Mouse (Mus musculus) hindbrain, postnatal 0 days (tissue): ENCODE results near the gene Galnt11. TPM values are rescaled to one million over a fixed set of nuclear protein-coding genes. Genes with fewer than 3 reads are reported as not detected.
"Not testable (repeated sequence)": the region's sequence is repeated elsewhere in the genome, so short reads cannot be mapped to it uniquely, and the experiment has no call there.

Source experiments
- ATAC-seq: fragments of 200-750 bp; cut with Nextera tagmentation; 2 replicates; pipeline ENCODE4 v1.8.0; 2017; ENCODE audit warnings: mild to moderate bottlenecking, moderate TSS enrichment, moderate library complexity
- DNase-seq: peaks from one replicate; pipeline ENCODE4 v3.0.0-alpha.2; 2015; ENCODE audit warnings: low spot score
- H3K27ac ChIP-seq: fragments of 300-500 bp; sonication (generic); 2 replicates; pipeline ENCODE4 v1.5.1; 2014; ENCODE audit warnings: mild to moderate bottlenecking
- H3K27me3 ChIP-seq: fragments of 300-500 bp; sonication (generic); 2 replicates; pipeline ENCODE4 v1.6.1; 2014; ENCODE audit warnings: low read length, mixed read lengths; ENCODE audit not compliant: insufficient read depth
- H3K36me3 ChIP-seq: fragments of 300-500 bp; sonication (generic); 2 replicates; pipeline ENCODE4 v1.6.1; 2014; ENCODE audit warnings: low read length, mixed read lengths; ENCODE audit not compliant: insufficient read depth
- H3K4me1 ChIP-seq: fragments of 300-500 bp; sonication (generic); 2 replicates; pipeline ENCODE4 v1.6.1; 2014; ENCODE audit warnings: antibody characterized with exemption, low read length, mixed read lengths; ENCODE audit not compliant: insufficient read depth
- H3K4me2 ChIP-seq: fragments of 300-500 bp; sonication (generic); 2 replicates; pipeline ENCODE4 v1.6.1; 2014; ENCODE audit warnings: low read depth, mild to moderate bottlenecking, low read length, moderate library complexity, mixed read lengths
- H3K4me3 ChIP-seq: fragments of 300-500 bp; sonication (generic); 2 replicates; pipeline ENCODE4 v1.5.1; 2014; ENCODE audit warnings: low read length
- H3K9ac ChIP-seq: fragments of 300-500 bp; sonication (generic); replicated peaks from 2 replicates; pipeline ENCODE4 v1.6.1; 2014; ENCODE audit warnings: mild to moderate bottlenecking, low read length, moderate library complexity, mixed read lengths
- H3K9me3 ChIP-seq: fragments of 300-500 bp; sonication (generic); 2 replicates; pipeline ENCODE4 v1.6.1; 2016; ENCODE audit warnings: low read length, mixed read lengths
- CTCF ChIP-seq: IDR thresholded peaks from 2 replicates; pipeline ENCODE4 v1.5.1; 2016; ENCODE audit warnings: antibody characterized with exemption, control low read depth, low read depth
- WGBS: fragments of 180-500 bp; shearing (Covaris S2); extraction: QIAGEN DNeasy Blood & Tissue Kit; methylation state at CpG from one replicate; pipeline ENCODE4 v1.1.7; 2014; 5-methylcytosine and 5-hydroxymethylcytosine counted together
- polyA plus RNA-seq: library from polyadenylated mRNA; unstranded; fragments of >200 nt; fragmentation: Nextera tagmentation; extraction: Ambion mirVana; gene quantifications from 2 replicates; pipeline ENCODE4 v1.2.1, GENCODE M21; 2015
- total RNA-seq: library from RNA; depleted of rRNA; stranded (reverse); fragments of >200 nt; gene quantifications from 2 replicates; pipeline ENCODE4 v1.2.3, GENCODE M21; 2014; rRNA removed

Galnt11 gene
- 56.7 and 58.9 TPM in 2 replicates for total RNA-seq
- 56.8 and 60.8 TPM in 2 replicates for polyA plus RNA-seq

DNA sequence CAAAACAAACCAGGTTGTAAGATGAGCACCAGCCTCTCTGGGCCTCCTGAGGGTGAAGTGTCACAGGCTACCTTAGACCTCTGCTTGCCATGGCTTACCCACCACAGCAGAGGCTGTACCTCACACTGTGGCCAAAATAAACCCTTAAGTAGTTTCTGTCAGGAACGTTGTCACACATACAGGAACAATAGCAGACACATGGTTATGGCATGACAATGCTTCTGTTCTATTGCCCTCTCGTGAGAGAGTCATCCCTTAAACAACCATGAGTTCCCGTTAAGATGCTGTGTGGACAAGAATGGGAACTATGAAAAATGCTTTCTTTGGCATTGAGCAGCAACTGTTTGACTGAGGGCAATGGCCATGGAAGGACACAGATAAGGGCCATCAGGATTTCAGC, at the start of gene Galnt11:
Galnt11 (plus strand) TSS at position 301 of the 400 bp plus-strand sequence.
- DNase-seq: no peak
- H3K9me3 ChIP-seq: no peaks in the 10 kb centered on the region
- no peaks in the 10 kb centered on the region for H3K27me3 ChIP-seq
- TF ChIP-seq CTCF: no peak
- H3K27ac ChIP-seq: peak within 1 kb of the TSS; percentile 85
- ATAC-seq: no peak
- WGBS: 82% methylated on average over 3 of the region's 3 CpGs
- peak within 1 kb of the TSS; percentile 75 for H3K4me2 ChIP-seq
- peak within 1 kb of the TSS; percentile 66 for H3K9ac ChIP-seq
- peak within 1 kb of the TSS; percentile 47 for H3K4me3 ChIP-seq
- peaks cover 8% of the 10 kb centered on the region; the same call in 1 of the 2 replicates for H3K4me1 ChIP-seq
- H3K36me3 ChIP-seq: no peaks in the 10 kb centered on the region

DNA sequence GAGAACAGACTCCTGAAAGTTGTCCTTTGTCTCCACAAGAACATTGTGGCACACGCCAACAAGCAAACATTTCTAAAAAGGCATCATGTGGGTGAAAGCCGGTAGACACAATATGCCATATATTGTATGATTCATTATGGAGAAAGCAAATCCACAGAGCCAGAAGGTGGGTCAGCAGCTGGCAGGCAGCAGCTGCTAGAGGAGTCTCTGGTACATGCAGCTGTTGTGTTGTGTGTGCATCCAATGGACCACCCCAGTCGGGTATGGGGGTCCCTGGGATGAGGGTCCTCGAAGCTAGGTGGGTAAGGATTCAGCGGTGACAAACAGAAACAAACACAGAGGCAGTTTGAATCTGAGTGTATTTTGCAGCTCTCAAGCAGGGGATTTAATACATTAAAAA, 43.8 kb upstream of the Galnt11 start:
- H3K27me3 ChIP-seq, H3K9ac ChIP-seq: not testable (repeated sequence)

DNA sequence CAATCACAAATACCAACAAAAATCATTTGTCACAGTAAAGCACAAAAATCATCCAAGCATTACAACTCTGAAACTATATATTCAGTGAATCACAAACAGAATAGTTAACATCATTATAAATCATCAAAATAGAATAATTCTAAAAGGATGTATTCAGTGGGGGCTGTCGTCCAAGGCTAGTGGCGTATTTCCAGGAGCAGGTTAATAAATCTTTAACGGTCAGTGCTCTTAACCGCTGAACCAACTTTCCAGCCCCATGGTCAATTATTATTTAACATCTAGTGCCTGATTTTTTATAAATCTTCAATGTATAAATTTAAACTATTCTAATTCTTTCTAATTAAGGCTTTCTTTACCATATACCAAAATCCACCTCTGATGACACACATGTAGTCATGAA, 43.2 kb upstream of the Galnt11 start:
- H3K9ac ChIP-seq, H3K4me2 ChIP-seq, H3K9me3 ChIP-seq, DNase-seq, H3K4me3 ChIP-seq, H3K27me3 ChIP-seq, H3K4me1 ChIP-seq, H3K27ac ChIP-seq, ATAC-seq, H3K36me3 ChIP-seq: not testable (repeated sequence)
- WGBS: 82% methylated on average over 4 of the region's 4 CpGs

More for the DNA sequence above, 43.8 kb upstream of the Galnt11 start:
- H3K27ac ChIP-seq, H3K4me3 ChIP-seq, H3K36me3 ChIP-seq, H3K9me3 ChIP-seq, H3K4me1 ChIP-seq, H3K4me2 ChIP-seq, ATAC-seq, DNase-seq: not testable (repeated sequence)
- 84% methylated on average over 5 of the region's 5 CpGs for WGBS

DNA sequence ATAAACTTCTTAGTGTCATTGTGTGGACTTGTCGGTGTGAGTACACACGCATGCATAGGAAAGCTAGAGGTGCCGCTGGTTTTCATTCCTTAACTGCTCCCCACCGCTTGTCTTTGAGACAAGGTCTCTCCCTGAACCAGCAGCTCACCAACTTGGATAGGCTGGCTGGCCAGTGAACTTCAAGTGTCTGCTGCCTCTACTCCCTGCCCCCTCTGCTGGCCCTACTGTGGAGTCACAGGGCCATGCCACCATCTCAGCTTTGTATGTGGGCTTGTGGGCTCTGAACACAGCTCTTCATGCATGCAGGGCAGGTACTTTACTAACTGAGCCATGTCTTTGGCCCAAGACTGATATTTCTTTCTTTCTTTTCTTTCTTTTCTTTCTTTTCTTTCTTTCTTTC, 42.4 kb upstream of the Galnt11 start:
- Histone ChIP-seq H3K4me3 (no peak overlapping the region), H3K4me1 (no peaks in the 10 kb centered on the region), H3K4me2 (no peak overlapping the region), H3K36me3 (no peaks in the 10 kb centered on the region), H3K27ac (no peak overlapping the region), H3K9ac (no peak overlapping the region), H3K9me3 (no peaks in the 10 kb centered on the region), H3K27me3 (no peaks in the 10 kb centered on the region)
- ATAC-seq (no peak), DNase-seq (no peak)
- whole genome bisulfite sequencing: 98% methylated on average over 4 of the region's 4 CpGs
- TF ChIP-seq CTCF: no peak

DNA sequence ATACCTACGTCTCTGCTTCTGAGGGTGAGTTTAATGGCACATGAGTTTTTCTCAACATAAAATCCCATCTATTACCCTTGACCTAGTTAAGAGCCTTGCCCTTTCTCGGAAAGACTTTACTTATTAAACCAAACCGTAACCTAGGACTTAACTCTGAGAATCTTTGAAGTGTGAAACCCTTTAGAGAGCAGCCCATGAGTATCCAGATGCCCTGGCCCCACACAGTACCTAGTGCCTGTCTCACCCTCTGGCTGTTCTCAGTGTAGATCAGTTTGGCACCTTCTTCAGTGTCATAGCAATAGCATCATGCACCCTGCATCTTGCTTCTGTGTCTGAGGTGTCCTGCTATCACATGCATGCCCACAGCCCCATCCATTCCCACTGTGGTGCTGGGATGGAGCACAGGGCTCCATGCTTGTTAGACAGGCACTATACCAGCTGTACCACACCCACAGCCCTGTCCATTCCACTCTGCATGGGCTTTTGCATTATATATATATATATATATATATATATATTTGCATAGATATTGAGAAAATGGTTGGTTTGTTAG, 41.7 kb upstream of the Galnt11 start:
- no peaks in the 10 kb centered on the region for H3K27me3 ChIP-seq
- H3K4me1 ChIP-seq: no peaks in the 10 kb centered on the region
- ATAC-seq: no peak
- H3K9me3 ChIP-seq: no peaks in the 10 kb centered on the region
- no peak overlapping the region for H3K4me2 ChIP-seq
- H3K27ac ChIP-seq: no peak overlapping the region
- no peak for DNase-seq
- 93% methylated on average over 3 of the region's 3 CpGs for WGBS
- H3K36me3 ChIP-seq: no peaks in the 10 kb centered on the region
- H3K4me3 ChIP-seq: no peak overlapping the region
- TF ChIP-seq CTCF: no peak
- no peak overlapping the region for H3K9ac ChIP-seq

DNA sequence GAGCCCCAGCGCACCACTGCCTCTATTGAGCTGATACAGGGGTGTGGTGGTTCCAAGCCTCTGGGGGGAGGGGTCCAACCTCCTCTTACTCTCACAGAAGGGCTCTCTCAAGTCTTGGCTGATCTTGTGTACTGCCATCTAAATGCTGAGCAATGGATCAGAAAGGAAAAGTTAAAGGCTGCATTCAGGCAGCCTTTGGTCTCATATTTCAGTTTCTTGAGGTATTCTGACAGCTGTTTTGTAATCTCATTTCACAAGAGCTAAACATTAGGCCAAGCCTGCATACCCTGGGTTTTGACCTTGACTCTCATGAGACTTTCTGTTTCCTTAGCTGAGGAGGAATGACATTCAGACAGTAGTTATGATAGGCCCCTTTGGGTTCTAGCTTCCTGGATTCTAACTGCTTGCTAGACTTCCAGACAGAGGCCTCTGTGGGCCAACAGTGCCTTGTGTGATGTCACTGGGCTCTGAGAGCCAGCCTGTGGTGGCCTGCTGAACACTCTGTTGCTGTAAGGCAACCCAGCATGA, 40.6 kb upstream of the Galnt11 start, which contains the start of gene Galntl5:
Galntl5 (plus strand) TSS at position 457 of the 528 bp plus-strand sequence.
- H3K4me1 ChIP-seq: no peaks in the 10 kb centered on the region
- H3K9me3 ChIP-seq: no peaks in the 10 kb centered on the region
- no peaks in the 10 kb centered on the region for H3K36me3 ChIP-seq
- no peak within 1 kb of the TSS for H3K4me2 ChIP-seq
- 88% methylated on average over 1 of the region's 1 CpGs for WGBS
- no peak within 1 kb of the TSS for H3K27ac ChIP-seq
- no peak for TF ChIP-seq CTCF
- ATAC-seq (no peak), DNase-seq (no peak)
- H3K9ac ChIP-seq: no peak within 1 kb of the TSS
- no peaks in the 10 kb centered on the region for H3K27me3 ChIP-seq
- no peak within 1 kb of the TSS for H3K4me3 ChIP-seq

DNA sequence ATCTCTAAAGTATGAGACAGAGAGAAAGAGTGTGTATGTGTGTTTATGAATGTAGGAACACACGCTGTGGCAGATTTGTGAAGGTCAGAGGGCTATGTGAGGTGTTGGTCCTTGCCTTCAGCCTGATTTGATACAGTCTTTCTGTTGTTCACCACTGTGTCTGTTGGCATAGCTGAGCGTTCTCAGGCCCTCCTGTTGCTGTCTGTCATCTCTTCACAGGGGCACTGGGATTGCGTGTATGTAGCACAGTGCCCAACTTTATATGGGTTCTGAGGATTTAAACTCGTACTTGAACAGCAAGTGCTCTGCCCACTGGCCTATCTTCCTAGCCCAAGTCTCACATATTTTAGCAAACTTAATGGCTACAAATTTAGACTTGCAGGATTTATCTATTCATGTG, 38.1 kb upstream of the Galnt11 start:
- no peak for ATAC-seq
- Histone ChIP-seq H3K4me2 (no peak overlapping the region), H3K27me3 (no peaks in the 10 kb centered on the region), H3K9ac (no peak overlapping the region), H3K9me3 (no peaks in the 10 kb centered on the region), H3K4me1 (no peaks in the 10 kb centered on the region), H3K36me3 (no peaks in the 10 kb centered on the region), H3K27ac (no peak overlapping the region), H3K4me3 (no peak overlapping the region)
- no peak for DNase-seq
- TF ChIP-seq CTCF: no peak
- WGBS: 71% methylated on average over 4 of the region's 4 CpGs
